Mouse (Mus musculus) CD4-positive helper T cell, adult 2 months (primary cell): ENCODE results near the gene Rbm47.

Source experiments
- DNase-seq: peaks from one replicate; pipeline ENCODE4 v3.0.0-alpha.2; 2012; ENCODE audit warnings: low read depth, missing footprints, low spot score

Rbm47 gene

GRCm38 (mm10) chr5:66165748-66166147, 7.2 kb downstream of the Rbm47 start:
- DNase-seq: peak; percentile 90

DNA sequence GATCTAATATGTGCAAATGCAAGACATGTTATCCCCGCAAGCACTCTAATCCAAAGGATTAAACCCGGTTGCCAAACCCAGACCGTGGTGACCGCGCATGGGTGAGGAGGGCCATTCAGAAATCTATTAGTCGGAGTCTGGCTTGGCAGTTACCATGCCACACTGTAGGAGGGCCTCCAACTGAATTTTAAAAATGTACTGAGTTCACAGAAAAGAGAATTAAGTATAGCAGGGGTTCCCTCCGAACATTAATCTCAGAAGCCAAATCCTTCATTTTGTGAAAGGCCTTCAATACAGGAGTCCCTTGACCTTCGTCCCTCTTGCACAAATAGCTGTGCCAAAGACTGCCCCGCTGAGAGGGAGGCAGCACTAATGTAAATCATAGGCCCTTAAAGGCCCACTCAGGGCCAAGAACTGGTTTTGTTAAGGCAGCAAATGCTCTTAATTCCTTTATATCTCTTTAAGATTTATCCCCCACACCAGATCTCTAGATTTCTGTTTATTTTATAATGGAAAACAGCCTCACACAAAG, 16.4 kb downstream of the Rbm47 start:
- no peak for DNase-seq

DNA sequence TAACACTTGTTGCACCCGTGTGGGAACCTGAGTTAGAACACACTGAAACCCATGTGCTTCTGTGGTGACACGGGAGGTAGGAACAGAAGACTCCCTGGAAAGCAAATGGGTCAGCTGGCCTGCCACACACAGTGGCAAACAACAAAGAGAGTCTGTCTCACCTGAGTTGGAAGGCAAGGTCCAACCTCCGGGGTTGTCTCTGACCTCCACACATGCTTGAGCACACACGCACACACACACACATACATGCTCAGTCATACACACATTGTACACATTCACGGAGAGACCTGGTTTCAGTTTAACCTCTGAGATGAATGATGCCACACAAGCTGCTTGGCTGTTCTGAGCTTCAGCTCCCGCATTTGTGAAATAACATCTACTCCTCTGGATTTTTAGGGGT, 18.3 kb downstream of the Rbm47 start:
- DNase-seq: no peak

GRCm38 (mm10) chr5:66153486-66153885, 19.4 kb downstream of the Rbm47 start:
- no peak for DNase-seq

- DNase-seq: peak; percentile 65
Observed at GRCm38 (mm10) chr5:66151301-66152188, 21.4 kb downstream of the Rbm47 start.

- peak; percentile 35 for DNase-seq
Observed at GRCm38 (mm10) chr5:66150706-66151300, 22.1 kb downstream of the Rbm47 start.

GRCm38 (mm10) chr5:66150106-66150705, 22.7 kb downstream of the Rbm47 start:
- peak; percentile 33 for DNase-seq

DNA sequence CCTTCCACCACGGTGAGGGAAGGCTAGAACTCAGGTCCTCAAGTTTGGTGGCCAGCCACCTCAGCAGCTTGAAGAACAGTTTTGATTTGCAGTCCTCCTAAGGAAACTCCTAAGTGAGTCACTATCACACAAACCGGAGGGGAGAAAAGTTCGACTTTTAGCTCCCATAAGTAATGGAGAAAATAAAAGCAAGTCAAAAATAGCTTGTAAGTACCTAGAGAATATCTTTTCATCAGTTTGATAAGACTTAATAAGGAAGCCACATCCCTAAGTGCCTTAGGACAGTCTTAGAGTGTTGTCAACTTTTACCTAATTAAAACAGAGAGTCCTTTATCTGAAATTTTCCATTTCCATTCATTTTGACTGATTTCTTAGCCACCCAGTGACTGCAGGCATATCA, 23.3 kb downstream of the Rbm47 start:
- no peak for DNase-seq

DNA sequence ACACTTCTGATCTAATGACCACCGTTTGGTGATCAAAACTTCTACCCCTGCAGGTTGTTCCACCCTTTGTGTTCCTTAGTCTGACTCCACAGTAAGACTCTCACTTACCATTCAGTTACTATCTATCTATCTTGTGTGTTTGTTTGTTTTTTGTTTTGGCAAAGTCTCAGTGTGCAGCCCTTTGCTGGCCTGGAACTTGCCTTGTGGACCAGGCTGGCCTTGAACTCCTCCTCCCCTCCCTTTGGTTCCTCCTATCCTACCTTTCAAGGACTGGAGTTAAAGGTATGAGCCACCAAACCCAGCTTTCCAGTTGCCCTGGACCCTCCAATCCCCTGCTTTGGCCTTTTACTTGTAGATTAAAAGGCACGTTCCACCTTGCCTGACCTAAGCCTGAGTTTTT, 23.8 kb downstream of the Rbm47 start:
- DNase-seq: no peak

DNA sequence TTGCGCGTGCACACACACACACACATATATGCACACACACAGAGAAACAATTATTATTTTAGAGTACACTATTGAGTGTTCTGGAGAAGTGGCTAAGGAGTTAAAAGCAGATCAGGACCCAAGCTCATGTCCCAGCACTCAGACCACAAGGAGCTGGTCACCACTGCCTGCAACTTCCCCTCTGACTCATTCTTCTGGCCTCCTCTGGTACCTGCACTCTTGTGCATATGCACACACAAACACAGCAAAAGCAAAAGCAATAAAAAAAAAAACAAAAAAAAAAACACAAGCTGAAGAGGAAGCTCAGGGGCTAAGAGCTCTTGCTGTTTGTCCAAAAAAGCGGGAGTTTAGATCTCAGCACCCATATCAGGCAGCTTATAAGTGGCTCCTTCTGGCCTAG, 25.6 kb downstream of the Rbm47 start:
- no peak for DNase-seq

- no peak for DNase-seq
Observed at GRCm38 (mm10) chr5:66145583-66145982, 27.3 kb downstream of the Rbm47 start.

GRCm38 (mm10) chr5:66143093-66144032, 29.6 kb downstream of the Rbm47 start:
- no peak for DNase-seq

DNA sequence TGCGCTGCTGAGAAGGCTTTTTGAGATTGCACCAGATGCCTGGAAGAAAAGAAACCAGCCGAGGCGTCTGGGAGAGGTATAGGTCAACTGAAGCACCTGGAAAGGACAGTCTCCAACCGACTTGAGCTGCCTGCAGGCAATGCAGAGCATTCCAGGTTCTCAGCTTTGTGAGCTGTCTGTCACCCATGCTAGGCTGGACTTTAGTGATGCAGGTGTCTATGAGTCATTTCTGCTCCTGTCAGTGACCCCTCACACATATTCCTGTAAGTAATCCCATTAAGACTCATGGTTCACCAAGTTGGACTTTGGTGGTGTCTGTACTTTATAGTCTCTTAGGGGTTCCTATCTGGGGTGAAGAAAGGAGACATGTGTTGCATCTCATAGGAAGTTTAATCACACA, 31.4 kb downstream of the Rbm47 start:
- no peak for DNase-seq

GRCm38 (mm10) chr5:66139634-66140295, 33.2 kb downstream of the Rbm47 start:
- DNase-seq: no peak

GRCm38 (mm10) chr5:66139171-66139570, 33.7 kb downstream of the Rbm47 start:
- DNase-seq: no peak

DNA sequence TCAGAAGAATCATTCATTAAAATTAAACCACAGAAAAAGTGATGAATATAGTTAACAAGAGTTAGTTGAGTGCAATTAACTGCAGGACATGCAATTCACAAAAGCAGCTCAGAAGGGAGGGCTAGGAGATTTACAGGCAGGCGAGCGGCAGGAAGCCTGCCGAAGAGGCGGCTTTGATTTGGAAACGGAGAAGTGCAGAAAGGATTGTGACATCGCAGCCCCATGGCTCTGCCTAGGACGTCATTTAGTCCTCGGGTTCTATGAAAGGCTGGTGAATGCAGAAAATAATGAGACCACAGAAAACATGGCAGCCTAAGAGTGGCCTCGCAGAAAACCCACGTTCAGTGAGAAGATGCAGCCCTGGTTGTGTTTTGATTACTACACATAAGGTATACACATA, 34.3 kb downstream of the Rbm47 start:
- DNase-seq: no peak

- DNase-seq: no peak
Observed at GRCm38 (mm10) chr5:66137250-66137649, 35.7 kb downstream of the Rbm47 start.

DNA sequence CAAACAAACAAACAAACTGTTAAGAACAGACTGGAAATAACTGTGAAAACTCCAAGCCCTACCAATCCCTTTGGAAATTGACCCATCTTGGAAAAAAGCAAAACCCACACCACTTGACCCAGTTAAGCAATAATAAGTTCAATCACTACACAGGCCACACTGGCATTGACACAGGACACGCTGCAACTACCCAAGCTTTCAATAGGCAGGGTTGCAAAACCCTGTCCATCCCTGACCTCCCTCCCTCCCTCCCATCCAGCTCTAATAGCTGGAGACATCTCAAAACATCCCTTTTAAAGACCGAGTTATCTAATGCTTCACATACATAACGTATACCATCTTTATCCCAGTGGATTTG, 37.1 kb downstream of the Rbm47 start:
- no peak for DNase-seq

GRCm38 (mm10) chr5:66135161-66135852, 37.6 kb downstream of the Rbm47 start:
- no peak for DNase-seq

DNA sequence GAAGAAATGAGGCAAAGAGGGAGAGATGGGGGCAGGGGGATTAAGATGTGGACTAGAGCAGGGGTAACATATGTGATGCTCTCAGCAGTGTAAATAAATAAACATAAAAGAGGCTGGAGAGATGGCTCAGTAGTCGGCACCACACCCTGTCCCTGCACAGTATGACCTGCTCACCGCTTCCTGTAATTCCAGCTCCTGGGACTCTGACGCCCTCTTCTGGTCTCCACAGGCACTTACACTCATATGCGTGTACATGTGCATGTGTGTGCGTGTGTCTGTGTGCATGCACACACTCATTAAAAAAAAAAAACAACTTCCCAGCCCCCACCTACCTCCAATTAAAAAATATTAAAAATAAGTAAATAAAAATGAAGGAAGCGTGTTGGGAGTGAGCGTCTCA, 38.3 kb downstream of the Rbm47 start:
- DNase-seq: no peak
